Mouse (Mus musculus): ENCODE data around the gene Sp100. TPM values are rescaled to one million over a fixed set of nuclear protein-coding genes. Genes with fewer than 3 reads are reported as not detected.

Gene Sp100
- polyA plus RNA-seq, 1 experiment, result 0.14 TPM

- no peaks in the 10 kb centered on the region for H3K79me2 ChIP-seq (ENCODE audit: control insufficient read depth, insufficient read depth)
- no peaks in the 10 kb centered on the region for H3K27me3 ChIP-seq (ENCODE audit: control insufficient read depth, insufficient read depth, insufficient read length)
- H3ac ChIP-seq (ENCODE audit: control insufficient read depth, insufficient read length), result no peak overlapping the region
- H3K36me3 ChIP-seq (ENCODE audit: control insufficient read depth, insufficient read depth), result no peaks in the 10 kb centered on the region
- TF ChIP-seq REST (IDR thresholded peaks at IDR 0.05; ENCODE audit: insufficient read depth, insufficient read length) (no peak), TCF3 (IDR thresholded peaks at IDR 0.05; ENCODE audit: insufficient read length, low read depth) (no peak), MAX (IDR thresholded peaks at IDR 0.05; ENCODE audit: low read depth) (no peak), CEBPB (IDR thresholded peaks at IDR 0.05; ENCODE audit: insufficient read depth, poor library complexity, severe bottlenecking) (no peak), MYOD1 (IDR thresholded peaks at IDR 0.05; ENCODE audit: control insufficient read depth in 1 of 3, insufficient read length in 2 of 3, low read depth in 2 of 3) (no peak), SRF (IDR thresholded peaks at IDR 0.05; ENCODE audit: control insufficient read depth, insufficient read length, low read depth) (no peak), TCF12 (IDR thresholded peaks at IDR 0.05; ENCODE audit: insufficient read depth, poor library complexity, severe bottlenecking) (no peak), USF1 (IDR thresholded peaks at IDR 0.05; ENCODE audit: low read depth) (no peak), POLR2A (IDR thresholded peaks at IDR 0.05; ENCODE audit: insufficient read length, low read depth) (no peak), POLR2AphosphoS2 (IDR thresholded peaks at IDR 0.05; ENCODE audit: insufficient read length, low read depth) (no peak), E2F4 (IDR thresholded peaks at IDR 0.05; ENCODE audit: insufficient read depth) (no peak), MYOG (IDR thresholded peaks at IDR 0.05; ENCODE audit: control insufficient read depth in 1 of 3, insufficient read depth in 1 of 3, insufficient read length in 2 of 3, low read depth in 2 of 3) (no peak)
- no peak overlapping the region for H3K4me3 ChIP-seq
- no peak overlapping the region for H3K4me2 ChIP-seq (ENCODE audit: low read depth)
Measured at GRCm38 (mm10) chr1:85687346-85687745, 37.6 kb downstream of the Sp100 start.

GRCm38 (mm10) chr1:85690544-85690943 is 40.8 kb downstream of the Sp100 start:
- H3K79me2 ChIP-seq (ENCODE audit: control insufficient read depth, insufficient read depth), result no peaks in the 10 kb centered on the region
- no peak overlapping the region for H3ac ChIP-seq (ENCODE audit: control insufficient read depth, insufficient read length)
- TF ChIP-seq POLR2AphosphoS2 (IDR thresholded peaks at IDR 0.05; ENCODE audit: insufficient read length, low read depth) (no peak), TCF3 (IDR thresholded peaks at IDR 0.05; ENCODE audit: insufficient read length, low read depth) (no peak), MYOG (IDR thresholded peaks at IDR 0.05; ENCODE audit: control insufficient read depth in 1 of 3, insufficient read depth in 1 of 3, insufficient read length in 2 of 3, low read depth in 2 of 3) (no peak), USF1 (IDR thresholded peaks at IDR 0.05; ENCODE audit: low read depth) (no peak), MYOD1 (IDR thresholded peaks at IDR 0.05; ENCODE audit: control insufficient read depth in 1 of 3, insufficient read length in 2 of 3, low read depth in 2 of 3) (no peak), POLR2A (IDR thresholded peaks at IDR 0.05; ENCODE audit: insufficient read length, low read depth) (no peak), CEBPB (IDR thresholded peaks at IDR 0.05; ENCODE audit: insufficient read depth, poor library complexity, severe bottlenecking) (no peak)
- H3K27me3 ChIP-seq (ENCODE audit: control insufficient read depth, insufficient read depth, insufficient read length), result no peaks in the 10 kb centered on the region
- no peak overlapping the region for H3K4me3 ChIP-seq
- no peak overlapping the region for H3K4me2 ChIP-seq (ENCODE audit: low read depth)
- H3K36me3 ChIP-seq (ENCODE audit: control insufficient read depth, insufficient read depth), result no peaks in the 10 kb centered on the region

- no peak for TF ChIP-seq POLR2A (IDR thresholded peaks at IDR 0.05; ENCODE audit: insufficient read length, low read depth)
- no peak for TF ChIP-seq TCF12 (IDR thresholded peaks at IDR 0.05; ENCODE audit: insufficient read depth, poor library complexity, severe bottlenecking)
- no peak for TF ChIP-seq CEBPB (IDR thresholded peaks at IDR 0.05; ENCODE audit: insufficient read depth, poor library complexity, severe bottlenecking)
- no peak for TF ChIP-seq MYOG (IDR thresholded peaks at IDR 0.05; ENCODE audit: control insufficient read depth in 1 of 3, insufficient read depth in 1 of 3, insufficient read length in 2 of 3, low read depth in 2 of 3)
- TF ChIP-seq TCF3 (IDR thresholded peaks at IDR 0.05; ENCODE audit: insufficient read length, low read depth), result no peak
- no peak for TF ChIP-seq MAX (IDR thresholded peaks at IDR 0.05; ENCODE audit: low read depth)
- no peak for TF ChIP-seq SRF (IDR thresholded peaks at IDR 0.05; ENCODE audit: control insufficient read depth, insufficient read length, low read depth)
- no peak for TF ChIP-seq REST (IDR thresholded peaks at IDR 0.05; ENCODE audit: insufficient read depth, insufficient read length)
- TF ChIP-seq USF1 (IDR thresholded peaks at IDR 0.05; ENCODE audit: low read depth), result no peak
- no peak for TF ChIP-seq POLR2AphosphoS2 (IDR thresholded peaks at IDR 0.05; ENCODE audit: insufficient read length, low read depth)
- TF ChIP-seq MYOD1 (IDR thresholded peaks at IDR 0.05; ENCODE audit: control insufficient read depth in 1 of 3, insufficient read length in 2 of 3, low read depth in 2 of 3), result no peak
Measured at GRCm38 (mm10) chr1:85692281-85692680, 42.5 kb downstream of the Sp100 start.

GRCm38 (mm10) chr1:85693280-85693679 is 43.5 kb downstream of the Sp100 start:
- Histone ChIP-seq H3ac (ENCODE audit: control insufficient read depth, insufficient read length) (no peak overlapping the region), H3K79me2 (ENCODE audit: control insufficient read depth, insufficient read depth) (no peaks in the 10 kb centered on the region), H3K36me3 (ENCODE audit: control insufficient read depth, insufficient read depth) (no peaks in the 10 kb centered on the region), H3K4me3 (no peak overlapping the region), H3K4me2 (ENCODE audit: low read depth) (no peak overlapping the region), H3K27me3 (ENCODE audit: control insufficient read depth, insufficient read depth, insufficient read length) (no peaks in the 10 kb centered on the region)
- TF ChIP-seq SRF (IDR thresholded peaks at IDR 0.05; ENCODE audit: control insufficient read depth, insufficient read length, low read depth), result no peak
- TF ChIP-seq MYOG (IDR thresholded peaks at IDR 0.05; ENCODE audit: control insufficient read depth in 1 of 3, insufficient read depth in 1 of 3, insufficient read length in 2 of 3, low read depth in 2 of 3), result no peak
- TF ChIP-seq POLR2A (IDR thresholded peaks at IDR 0.05; ENCODE audit: insufficient read length, low read depth), result no peak
- TF ChIP-seq TCF3 (IDR thresholded peaks at IDR 0.05; ENCODE audit: insufficient read length, low read depth), result no peak
- no peak for TF ChIP-seq USF1 (IDR thresholded peaks at IDR 0.05; ENCODE audit: low read depth)
- no peak for TF ChIP-seq CEBPB (IDR thresholded peaks at IDR 0.05; ENCODE audit: insufficient read depth, poor library complexity, severe bottlenecking)
- TF ChIP-seq REST (IDR thresholded peaks at IDR 0.05; ENCODE audit: insufficient read depth, insufficient read length), result no peak
- TF ChIP-seq TCF12 (IDR thresholded peaks at IDR 0.05; ENCODE audit: insufficient read depth, poor library complexity, severe bottlenecking), result no peak
- no peak for TF ChIP-seq MAX (IDR thresholded peaks at IDR 0.05; ENCODE audit: low read depth)
- no peak for TF ChIP-seq E2F4 (IDR thresholded peaks at IDR 0.05; ENCODE audit: insufficient read depth)
- TF ChIP-seq MYOD1 (IDR thresholded peaks at IDR 0.05; ENCODE audit: control insufficient read depth in 1 of 3, insufficient read length in 2 of 3, low read depth in 2 of 3), result no peak
- TF ChIP-seq POLR2AphosphoS2 (IDR thresholded peaks at IDR 0.05; ENCODE audit: insufficient read length, low read depth), result no peak

More at GRCm38 (mm10) chr1:85692281-85692680, 42.5 kb downstream of the Sp100 start:
- H3ac ChIP-seq (ENCODE audit: control insufficient read depth, insufficient read length), result no peak overlapping the region
- H3K27me3 ChIP-seq (ENCODE audit: control insufficient read depth, insufficient read depth, insufficient read length), result no peaks in the 10 kb centered on the region
- H3K4me3 ChIP-seq, result no peak overlapping the region
- no peaks in the 10 kb centered on the region for H3K79me2 ChIP-seq (ENCODE audit: control insufficient read depth, insufficient read depth)
- no peaks in the 10 kb centered on the region for H3K36me3 ChIP-seq (ENCODE audit: control insufficient read depth, insufficient read depth)
- H3K4me2 ChIP-seq (ENCODE audit: low read depth), result no peak overlapping the region
